Mouse (Mus musculus): ENCODE results near the gene Npm1. TPM values are rescaled to one million over a fixed set of nuclear protein-coding genes. Genes with fewer than 3 reads are reported as not detected.

Npm1 gene
- polyA plus RNA-seq, 1 experiment from 2014 or later: 1,003 TPM

GRCm38 (mm10) chr11:33200764-33201625 lies 38.0 kb upstream of the Npm1 start:
- peak overlapping the region; percentile 30 for H3K4me3 ChIP-seq (ENCODE audit: low read depth, low read length)
- WGBS: under 1% methylated on average over 67 of the region's 76 CpGs
- H3K9ac ChIP-seq (ENCODE audit: low read length): peak overlapping the region; percentile 30; the same call in 1 of the 2 replicates
- H3K9me3 ChIP-seq (ENCODE audit: control insufficient read depth, low read length): no peaks in the 10 kb centered on the region; the same call in 1 of the 2 replicates
- H3K4me2 ChIP-seq: peak overlapping the region; percentile 52
- peaks cover 33% of the 10 kb centered on the region for H3K4me1 ChIP-seq (ENCODE audit: control insufficient read depth, insufficient read depth, low read length)
- H3K27ac ChIP-seq (ENCODE audit: low read depth, low read length): no peak overlapping the region
- peaks cover 96% of the 10 kb centered on the region for H3K27me3 ChIP-seq (ENCODE audit: control insufficient read depth, insufficient read depth, low read length)
- peak; percentile 31 for ATAC-seq (ENCODE audit: low FRiP score)
- peak; percentile 98 for DNase-seq (ENCODE audit: low spot score, missing footprints)
- H3K36me3 ChIP-seq (ENCODE audit: control insufficient read depth, insufficient read depth, low read length): no peaks in the 10 kb centered on the region

GRCm38 (mm10) chr11:33199906-33200763 lies 37.1 kb upstream of the Npm1 start:
- H3K9ac ChIP-seq (ENCODE audit: low read length): peak overlapping the region; percentile 30; the same call in 1 of the 2 replicates
- H3K36me3 ChIP-seq (ENCODE audit: control insufficient read depth, insufficient read depth, low read length): no peaks in the 10 kb centered on the region
- H3K4me3 ChIP-seq (ENCODE audit: low read depth, low read length): peak overlapping the region; percentile 30
- peaks cover 33% of the 10 kb centered on the region for H3K4me1 ChIP-seq (ENCODE audit: control insufficient read depth, insufficient read depth, low read length)
- H3K27ac ChIP-seq (ENCODE audit: low read depth, low read length): no peak overlapping the region
- no peak for ATAC-seq (ENCODE audit: low FRiP score)
- peak overlapping the region; percentile 52 for H3K4me2 ChIP-seq
- peaks cover 96% of the 10 kb centered on the region for H3K27me3 ChIP-seq (ENCODE audit: control insufficient read depth, insufficient read depth, low read length)
- DNase-seq (ENCODE audit: low spot score, missing footprints): peak; percentile 97
- no peaks in the 10 kb centered on the region; the same call in 1 of the 2 replicates for H3K9me3 ChIP-seq (ENCODE audit: control insufficient read depth, low read length)
- 1% methylated on average over 44 of the region's 45 CpGs for WGBS

GRCm38 (mm10) chr11:33199117-33199514 lies 36.1 kb upstream of the Npm1 start:
- Histone ChIP-seq H3K4me2 (no peak overlapping the region), H3K4me1 (ENCODE audit: control insufficient read depth, insufficient read depth, low read length) (peaks cover 29% of the 10 kb centered on the region), H3K9ac (ENCODE audit: low read length) (no peak overlapping the region), H3K36me3 (ENCODE audit: control insufficient read depth, insufficient read depth, low read length) (no peaks in the 10 kb centered on the region), H3K9me3 (ENCODE audit: control insufficient read depth, low read length) (no peaks in the 10 kb centered on the region; the same call in 1 of the 2 replicates), H3K4me3 (ENCODE audit: low read depth, low read length) (no peak overlapping the region), H3K27ac (ENCODE audit: low read depth, low read length) (no peak overlapping the region), H3K27me3 (ENCODE audit: control insufficient read depth, insufficient read depth, low read length) (peaks cover 93% of the 10 kb centered on the region)
- ATAC-seq (ENCODE audit: low FRiP score): no peak
- 1% methylated on average over 15 of the region's 15 CpGs for WGBS
- peak; percentile 97 for DNase-seq (ENCODE audit: low spot score, missing footprints)

GRCm38 (mm10) chr11:33198351-33199116 lies 35.5 kb upstream of the Npm1 start:
- no peak overlapping the region for H3K4me2 ChIP-seq
- peaks cover 90% of the 10 kb centered on the region for H3K27me3 ChIP-seq (ENCODE audit: control insufficient read depth, insufficient read depth, low read length)
- DNase-seq (ENCODE audit: low spot score, missing footprints) (peak; percentile 93), ATAC-seq (ENCODE audit: low FRiP score) (no peak)
- peaks cover 28% of the 10 kb centered on the region for H3K4me1 ChIP-seq (ENCODE audit: control insufficient read depth, insufficient read depth, low read length)
- WGBS: 19% methylated on average over 22 of the region's 22 CpGs
- H3K4me3 ChIP-seq (ENCODE audit: low read depth, low read length): no peak overlapping the region
- no peaks in the 10 kb centered on the region for H3K36me3 ChIP-seq (ENCODE audit: control insufficient read depth, insufficient read depth, low read length)
- no peak overlapping the region for H3K9ac ChIP-seq (ENCODE audit: low read length)
- no peaks in the 10 kb centered on the region; the same call in 1 of the 2 replicates for H3K9me3 ChIP-seq (ENCODE audit: control insufficient read depth, low read length)
- H3K27ac ChIP-seq (ENCODE audit: low read depth, low read length): no peak overlapping the region

- ATAC-seq (ENCODE audit: low FRiP score) (no peak), DNase-seq (ENCODE audit: low spot score, missing footprints) (peak; percentile 95)
- peaks cover 22% of the 10 kb centered on the region for H3K4me1 ChIP-seq (ENCODE audit: control insufficient read depth, insufficient read depth, low read length)
- H3K4me3 ChIP-seq (ENCODE audit: low read depth, low read length): no peak overlapping the region
- peaks cover 89% of the 10 kb centered on the region for H3K27me3 ChIP-seq (ENCODE audit: control insufficient read depth, insufficient read depth, low read length)
- 11% methylated on average over 15 of the region's 15 CpGs for WGBS
- H3K9ac ChIP-seq (ENCODE audit: low read length): no peak overlapping the region
- no peak overlapping the region for H3K27ac ChIP-seq (ENCODE audit: low read depth, low read length)
- no peak overlapping the region for H3K4me2 ChIP-seq
- no peaks in the 10 kb centered on the region; the same call in 1 of the 2 replicates for H3K9me3 ChIP-seq (ENCODE audit: control insufficient read depth, low read length)
- H3K36me3 ChIP-seq (ENCODE audit: control insufficient read depth, insufficient read depth, low read length): no peaks in the 10 kb centered on the region
Measured at GRCm38 (mm10) chr11:33197673-33198072, 34.7 kb upstream of the Npm1 start.

- peaks cover 83% of the 10 kb centered on the region for H3K27me3 ChIP-seq (ENCODE audit: control insufficient read depth, insufficient read depth, low read length)
- 24% methylated on average over 13 of the region's 13 CpGs for WGBS
- DNase-seq (ENCODE audit: low spot score, missing footprints): peak; percentile 92
- ATAC-seq (ENCODE audit: low FRiP score): no peak
- peaks cover 18% of the 10 kb centered on the region for H3K4me1 ChIP-seq (ENCODE audit: control insufficient read depth, insufficient read depth, low read length)
- H3K4me2 ChIP-seq: no peak overlapping the region
- no peak overlapping the region for H3K27ac ChIP-seq (ENCODE audit: low read depth, low read length)
- no peak overlapping the region for H3K9ac ChIP-seq (ENCODE audit: low read length)
- no peaks in the 10 kb centered on the region; the same call in 1 of the 2 replicates for H3K9me3 ChIP-seq (ENCODE audit: control insufficient read depth, low read length)
- H3K4me3 ChIP-seq (ENCODE audit: low read depth, low read length): no peak overlapping the region
- H3K36me3 ChIP-seq (ENCODE audit: control insufficient read depth, insufficient read depth, low read length): no peaks in the 10 kb centered on the region
Measured at GRCm38 (mm10) chr11:33197133-33197514, 34.1 kb upstream of the Npm1 start.

- H3K4me2 ChIP-seq: no peak overlapping the region
- H3K27ac ChIP-seq (ENCODE audit: low read depth, low read length): no peak overlapping the region
- H3K9ac ChIP-seq (ENCODE audit: low read length): no peak overlapping the region
- H3K4me3 ChIP-seq (ENCODE audit: low read depth, low read length): no peak overlapping the region
- DNase-seq (ENCODE audit: low spot score, missing footprints) (peak; percentile 97), ATAC-seq (ENCODE audit: low FRiP score) (no peak)
- H3K9me3 ChIP-seq (ENCODE audit: control insufficient read depth, low read length): no peaks in the 10 kb centered on the region; the same call in 1 of the 2 replicates
- peaks cover 79% of the 10 kb centered on the region for H3K27me3 ChIP-seq (ENCODE audit: control insufficient read depth, insufficient read depth, low read length)
- WGBS: 7% methylated on average over 24 of the region's 24 CpGs
- no peaks in the 10 kb centered on the region for H3K36me3 ChIP-seq (ENCODE audit: control insufficient read depth, insufficient read depth, low read length)
- H3K4me1 ChIP-seq (ENCODE audit: control insufficient read depth, insufficient read depth, low read length): peaks cover 18% of the 10 kb centered on the region
Measured at GRCm38 (mm10) chr11:33196447-33197132, 33.6 kb upstream of the Npm1 start.

Data from midbrain, embryonic 11.5 days (tissue).